Mouse (Mus musculus): ENCODE data around the gene Bod1.

GRCm38 (mm10) chr11:31616722-31617121 is 55.0 kb downstream of the Bod1 start:
- TF ChIP-seq CTCF (IDR thresholded peaks at IDR 0.05; ENCODE audit: low read depth, low read length) (no peak), POLR2A (IDR thresholded peaks at IDR 0.05; ENCODE audit: extremely low read depth, insufficient read depth, low read length) (no peak)
